Mouse (Mus musculus) right cerebral cortex, postnatal 4 days (tissue): ENCODE results near the gene Aqp6.

Source experiments
- DNase-seq: peaks from one replicate; pipeline ENCODE4 v3.0.0-alpha.2; 2022

Aqp6 gene

GRCm38 (mm10) chr15:99600986-99601822 lies at the start of gene Aqp6:
Gene Aqp6, plus strand, starts transcription at chr15:99601400.
- DNase-seq = no peak

- DNase-seq = no peak
Observed at GRCm38 (mm10) chr15:99553767-99554166, 47.4 kb upstream of the Aqp6 start.

- DNase-seq = no peak
Observed at GRCm38 (mm10) chr15:99558947-99559346, 42.3 kb upstream of the Aqp6 start.

GRCm38 (mm10) chr15:99560246-99560645 lies 41.0 kb upstream of the Aqp6 start:
- DNase-seq = no peak

GRCm38 (mm10) chr15:99567371-99567770 lies 33.8 kb upstream of the Aqp6 start:
- no peak for DNase-seq

GRCm38 (mm10) chr15:99568682-99569081 lies 32.5 kb upstream of the Aqp6 start:
- no peak for DNase-seq

GRCm38 (mm10) chr15:99569123-99569522 lies 32.1 kb upstream of the Aqp6 start:
- DNase-seq = no peak

GRCm38 (mm10) chr15:99578802-99579485 lies 22.3 kb upstream of the Aqp6 start, which contains the start of gene Aqp2:
Gene Aqp2, plus strand, starts transcription at chr15:99579055.
- DNase-seq = no peak

GRCm38 (mm10) chr15:99583463-99584344 lies 17.5 kb upstream of the Aqp6 start:
- DNase-seq = peak; percentile 43

GRCm38 (mm10) chr15:99584407-99585202 lies 16.6 kb upstream of the Aqp6 start:
- no peak for DNase-seq

GRCm38 (mm10) chr15:99585741-99586140 lies 15.5 kb upstream of the Aqp6 start:
- DNase-seq = no peak

GRCm38 (mm10) chr15:99586525-99586924 lies 14.7 kb upstream of the Aqp6 start:
- no peak for DNase-seq

- no peak for DNase-seq
Observed at GRCm38 (mm10) chr15:99589237-99589636, 12.0 kb upstream of the Aqp6 start.

GRCm38 (mm10) chr15:99589704-99590103 lies 11.5 kb upstream of the Aqp6 start:
- no peak for DNase-seq

- DNase-seq = no peak
Observed at GRCm38 (mm10) chr15:99590429-99591084, 10.6 kb upstream of the Aqp6 start, which contains the start of gene Aqp5. Gene Aqp5, plus strand, starts transcription at chr15:99590782.

GRCm38 (mm10) chr15:99592177-99592576 lies 9.0 kb upstream of the Aqp6 start:
- no peak for DNase-seq

GRCm38 (mm10) chr15:99592877-99593276 lies 8.3 kb upstream of the Aqp6 start:
- DNase-seq = no peak

GRCm38 (mm10) chr15:99594951-99595350 lies 6.2 kb upstream of the Aqp6 start:
- DNase-seq = no peak

GRCm38 (mm10) chr15:99596056-99596687 lies 5.0 kb upstream of the Aqp6 start:
- DNase-seq = peak; percentile 93

GRCm38 (mm10) chr15:99596841-99597240 lies 4.4 kb upstream of the Aqp6 start:
- DNase-seq = no peak

GRCm38 (mm10) chr15:99597596-99597995 lies 3.6 kb upstream of the Aqp6 start:
- no peak for DNase-seq
